Mouse (Mus musculus) CH12.LX (cell line): ENCODE data around the gene Syt12. TPM values are rescaled to one million over a fixed set of nuclear protein-coding genes. Genes with fewer than 3 reads are reported as not detected.

ENCODE experiments used
- DNase-seq: peaks from one replicate; pipeline ENCODE4 v3.0.0-alpha.2; 2013; ENCODE audit errors: extremely low read depth
- H3K27ac ChIP-seq: 2 replicates; pipeline ENCODE4 v1.5.1; 2012; ENCODE audit warnings: low read depth, mild to moderate bottlenecking, control low read depth, moderate library complexity; ENCODE audit not compliant: insufficient read depth
- H3K27me3 ChIP-seq: replicated peaks from 2 replicates; pipeline ENCODE3; 2012; ENCODE audit warnings: inconsistent platforms
- H3K36me3 ChIP-seq, 2 experiments: replicated peaks in 1 of 2; 2 replicates each; pipeline versions ENCODE3 to v1.6.1; 2012; ENCODE audit warnings: inconsistent platforms in 1 of 2, low read length in 1 of 2, mild to moderate bottlenecking in 1 of 2, mixed read lengths in 1 of 2, moderate library complexity in 1 of 2; ENCODE audit not compliant: control insufficient read depth in 1 of 2, insufficient read depth in 1 of 2
- H3K4me1 ChIP-seq, 2 experiments: 2 replicates each; pipeline ENCODE4 v1.6.1; 2012; ENCODE audit warnings: inconsistent platforms in 1 of 2, moderate library complexity in 1 of 2; ENCODE audit not compliant: insufficient read depth in 2 of 2, control insufficient read depth in 1 of 2
- H3K4me2 ChIP-seq: 2 replicates; pipeline ENCODE4 v1.6.1; 2012; ENCODE audit warnings: low read depth, mild to moderate bottlenecking, control low read depth; ENCODE audit not compliant: poor library complexity, insufficient read depth, severe bottlenecking
- H3K4me3 ChIP-seq, 3 experiments: fragments of 150-350 bp in 1 of 3; sonication (generic) in 1 of 3; replicated peaks in 1 of 3; 2 replicates each; pipeline versions ENCODE3 to v1.5.1; 2011 to 2012; ENCODE audit warnings: low read depth in 2 of 3, low read length in 2 of 3, mild to moderate bottlenecking in 2 of 3, moderate library complexity in 2 of 3, control low read depth in 1 of 3, improper control_type of control experiment in 1 of 3, inconsistent platforms in 1 of 3, mixed read lengths in 1 of 3; ENCODE audit not compliant: poor library complexity in 1 of 3
- H3K79me2 ChIP-seq: replicated peaks from 2 replicates; pipeline ENCODE4 v1.6.1; 2012; ENCODE audit warnings: mild to moderate bottlenecking, moderate library complexity; ENCODE audit not compliant: control insufficient read depth, poor library complexity, insufficient read depth, severe bottlenecking; ENCODE audit errors: extremely low read depth
- H3K9ac ChIP-seq: 2 replicates; pipeline ENCODE4 v1.6.1; 2012; ENCODE audit warnings: low read depth, mild to moderate bottlenecking, control low read depth, moderate library complexity; ENCODE audit not compliant: insufficient read depth
- H3K9me3 ChIP-seq: replicated peaks from 2 replicates; pipeline ENCODE3; 2012; ENCODE audit warnings: low read length, inconsistent platforms, mixed read lengths
- EP300 ChIP-seq: IDR thresholded peaks from 2 replicates; pipeline ENCODE4 v1.6.1; 2011; ENCODE audit warnings: low read length, improper control_type of control experiment
- GABPA ChIP-seq: IDR thresholded peaks from 2 replicates; pipeline ENCODE4 v1.6.1; 2012; ENCODE audit warnings: low read depth, low read length, improper control_type of control experiment, inconsistent platforms; ENCODE audit not compliant: insufficient replicate concordance
- IRF4 ChIP-seq: IDR thresholded peaks from 2 replicates; pipeline ENCODE4 v1.6.1; 2014; ENCODE audit warnings: low read depth, mild to moderate bottlenecking, inconsistent platforms, low read length, improper control_type of control experiment
- MAZ ChIP-seq: IDR thresholded peaks from 2 replicates; pipeline ENCODE4 v1.6.1; 2012; ENCODE audit warnings: low read depth, mild to moderate bottlenecking, inconsistent platforms, low read length, improper control_type of control experiment, moderate library complexity
- NRF1 ChIP-seq: IDR thresholded peaks from 2 replicates; pipeline ENCODE4 v1.6.1; 2014; ENCODE audit warnings: low read depth, mild to moderate bottlenecking, inconsistent platforms, low read length, improper control_type of control experiment, moderate library complexity
- PAX5 ChIP-seq: IDR thresholded peaks from 2 replicates; pipeline ENCODE4 v1.6.1; 2012; ENCODE audit warnings: low read length, inconsistent platforms, mixed read lengths
- ZC3H11A ChIP-seq: IDR thresholded peaks from 2 replicates; pipeline ENCODE4 v1.6.1; 2012; ENCODE audit warnings: low read depth, mild to moderate bottlenecking, inconsistent platforms, low read length, improper control_type of control experiment
- ZMIZ1 ChIP-seq: IDR thresholded peaks from 2 replicates; pipeline ENCODE4 v1.6.1; 2012; ENCODE audit warnings: low read depth, mild to moderate bottlenecking, inconsistent platforms, low read length, improper control_type of control experiment
- dilution Hi-C: fragments of 300-500 bp; cut with MboI; formaldehyde crosslinking; loops from 2 replicates; pipeline ENCODE4 v1.14.3; 2020; ENCODE audit warnings: low sequenced_read_pairs; ENCODE audit not compliant: extremely low pct_unique_long_range_greater_than_20kb, extremely low pct_ligation_motif_present
- in situ Hi-C: fragments of 300-500 bp; cut with MboI; formaldehyde crosslinking; loops from 3 replicates; pipeline ENCODE4 v1.14.3; 2019; ENCODE audit warnings: low sequenced_read_pairs, low pct_ligation_motif_present, low pct_unique_long_range_greater_than_20kb, mixed read lengths
- polyA plus RNA-seq: library from polyadenylated mRNA; unstranded; fragments of >175 nt; gene quantifications from 2 replicates; pipeline ENCODE4 v1.2.1, GENCODE M21; 2012; ENCODE audit warnings: low read depth; ENCODE audit not compliant: insufficient read length
- total RNA-seq, 2 experiments: library from RNA; depleted of rRNA; stranded (reverse); fragments of 300-350 nt in 1 of 2; fragments of >200 nt in 1 of 2; gene quantifications; 2 replicates each; pipeline ENCODE4 v1.2.3; 2012 to 2014

Gene Syt12
- total and polyA plus RNA-seq, 3 experiments, result 0.17 to 0.50 TPM; not detected in 1

DNA sequence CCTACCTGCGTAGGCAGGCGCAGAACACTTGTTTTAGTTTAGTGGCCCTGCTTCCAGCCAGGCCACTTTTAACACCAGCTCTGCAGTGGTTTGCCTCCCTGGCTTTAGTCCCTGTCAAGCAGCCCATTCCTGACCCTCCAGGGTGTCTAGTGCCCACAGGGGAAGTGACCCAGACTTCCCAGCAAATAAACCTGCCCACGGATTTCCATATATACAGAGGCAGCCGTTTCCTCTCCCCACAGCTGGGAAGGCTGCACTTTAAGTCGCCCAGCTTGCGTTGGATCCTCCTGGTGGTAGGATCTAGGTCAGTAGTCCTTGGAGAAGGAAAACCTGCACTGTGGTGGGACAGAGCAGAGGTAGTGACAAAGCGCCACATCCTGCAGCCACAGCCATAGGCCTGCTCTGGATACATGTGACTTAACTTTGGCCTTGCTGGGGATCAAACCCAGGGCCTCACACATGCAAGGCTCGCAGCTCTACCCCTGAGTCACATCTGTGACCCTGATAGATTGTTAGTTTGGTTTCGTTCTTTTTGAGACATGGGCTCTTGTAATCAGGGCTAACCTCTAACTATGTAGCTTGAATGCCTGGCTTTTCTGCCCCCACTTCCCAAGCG is 13.9 kb upstream of the Syt12 start:
- Histone ChIP-seq H3K9ac (no peak overlapping the region), H3K4me1 (no peaks in the 10 kb centered on the region), H3K27ac (no peak overlapping the region), H3K4me2 (no peak overlapping the region), H3K27me3 (peaks cover 2% of the 10 kb centered on the region), H3K9me3 (no peaks in the 10 kb centered on the region), H3K79me2 (no peaks in the 10 kb centered on the region), H3K36me3 (no peaks in the 10 kb centered on the region), H3K4me3 (no peak overlapping the region)
- dilution Hi-C loops, result no loop called here
- DNase-seq, result no peak
- in situ Hi-C loops, result loop anchor here (10.0 to 25.0 kb wide), 3 partner anchors 134 to 496 kb away; partner anchors contain the start of genes Ctsf, Npas4 and Rce1
- TF ChIP-seq MAZ, result no peak

DNA sequence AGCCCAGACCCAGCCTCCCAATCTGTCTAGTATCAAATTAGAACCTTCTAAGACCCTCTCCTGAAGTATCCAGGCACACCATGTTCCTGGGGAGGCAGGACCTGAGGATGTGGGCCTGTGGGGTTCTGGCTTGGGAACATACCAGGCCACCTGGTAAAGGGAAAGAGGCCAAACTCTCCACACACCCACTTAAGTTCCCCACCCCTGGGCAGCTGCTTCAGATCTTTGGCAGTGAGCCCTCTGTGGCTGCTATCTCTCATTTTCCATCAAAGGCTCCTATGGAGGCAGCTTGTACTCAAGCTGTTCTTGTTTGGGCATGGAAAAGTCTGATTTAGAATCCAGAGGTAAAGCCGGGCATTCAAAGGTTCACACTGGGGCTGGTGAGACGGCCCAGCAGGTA is 10.6 kb upstream of the Syt12 start:
- in situ Hi-C loops, result loop anchor here (25.0 kb wide), 2 partner anchors 374 to 499 kb away; partner anchors contain the start of genes Ctsf and Npas4
- Histone ChIP-seq H3K4me1 (no peaks in the 10 kb centered on the region), H3K4me3 (no peak overlapping the region), H3K27ac (no peak overlapping the region), H3K9me3 (no peaks in the 10 kb centered on the region), H3K36me3 (no peaks in the 10 kb centered on the region), H3K4me2 (no peak overlapping the region), H3K27me3 (no peaks in the 10 kb centered on the region), H3K9ac (no peak overlapping the region), H3K79me2 (no peaks in the 10 kb centered on the region)
- TF ChIP-seq ZMIZ1, result no peak
- no peak for TF ChIP-seq ZC3H11A
- no peak for TF ChIP-seq NRF1
- TF ChIP-seq IRF4, result no peak
- TF ChIP-seq GABPA, result no peak
- no peak for TF ChIP-seq EP300
- dilution Hi-C loops, result no loop called here
- DNase-seq, result no peak

DNA sequence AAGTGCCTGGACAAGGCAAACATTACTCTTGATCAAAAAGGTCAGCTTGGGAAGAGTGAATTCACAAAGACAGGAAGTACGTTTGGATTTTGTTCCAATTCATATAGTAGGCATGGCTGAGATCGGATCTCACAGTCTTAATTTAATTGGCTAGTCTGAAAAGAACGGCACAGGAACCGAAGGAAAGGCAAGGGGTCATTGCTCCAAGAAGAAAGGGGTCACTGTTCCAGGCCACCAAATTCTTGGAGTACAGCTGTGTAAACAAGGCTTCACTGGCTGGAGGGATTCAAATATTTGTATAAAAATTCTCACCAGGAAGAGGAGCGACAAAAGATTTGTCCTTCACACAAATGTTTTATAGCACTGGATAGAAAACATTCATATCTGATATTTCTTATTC is 7.8 kb upstream of the Syt12 start:
- in situ Hi-C loops, result loop anchor here (25.0 kb wide), 2 partner anchors 377 to 502 kb away; partner anchors contain the start of genes Ctsf and Npas4
- Histone ChIP-seq H3K27ac (no peak overlapping the region), H3K36me3 (no peaks in the 10 kb centered on the region), H3K79me2 (no peaks in the 10 kb centered on the region), H3K4me3 (no peak overlapping the region), H3K4me2 (no peak overlapping the region)
- no peak for TF ChIP-seq PAX5
- TF ChIP-seq, all 38 proteins: peak for 0
- Histone ChIP-seq H3K9me3 (no peaks in the 10 kb centered on the region), H3K9ac (no peak overlapping the region), H3K4me1 (no peaks in the 10 kb centered on the region), H3K27me3 (peaks cover 2% of the 10 kb centered on the region)
- dilution Hi-C loops, result no loop called here
- no peak for DNase-seq
